Mouse (Mus musculus): ENCODE data around the gene Tff2. TPM values are rescaled to one million over a fixed set of nuclear protein-coding genes. Genes with fewer than 3 reads are reported as not detected.

The Tff2 gene
- polyA plus RNA-seq, 1 experiment from 2014 or later: not detected

DNA sequence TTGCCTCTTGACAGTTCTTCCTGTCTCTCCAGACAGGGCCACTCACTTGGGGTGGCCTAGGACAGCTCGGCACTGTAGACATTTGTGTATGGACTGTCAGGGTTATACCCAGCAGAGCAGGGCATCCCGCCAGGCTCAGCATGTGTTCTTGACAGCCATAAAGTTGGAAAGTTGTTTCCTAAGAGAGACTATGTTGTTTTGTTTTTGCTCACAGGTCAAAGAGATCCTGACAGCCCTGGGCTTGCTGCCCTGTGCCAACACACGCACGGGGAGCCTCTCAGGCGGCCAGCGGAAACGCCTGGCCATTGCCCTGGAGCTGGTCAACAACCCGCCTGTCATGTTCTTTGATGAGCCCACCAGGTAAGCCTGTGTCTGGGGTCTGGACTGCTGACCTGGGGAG, 40.3 kb downstream of the Tff2 start:
- peaks cover 51% of the 10 kb centered on the region for H3K36me3 ChIP-seq
- no peaks in the 10 kb centered on the region for H3K4me1 ChIP-seq
- H3K27me3 ChIP-seq (replicated peaks): no peaks in the 10 kb centered on the region
- 84% methylated on average over 8 of the region's 8 CpGs for WGBS
- no peak overlapping the region for H3K4me3 ChIP-seq (replicated peaks)
- H3K27ac ChIP-seq (replicated peaks): no peak overlapping the region
- H3K9me3 ChIP-seq (replicated peaks): no peaks in the 10 kb centered on the region
- no peak overlapping the region for H3K9ac ChIP-seq (replicated peaks)
- no peak for ATAC-seq (ENCODE audit: low FRiP score)
- H3K4me2 ChIP-seq: no peak overlapping the region

GRCm38 (mm10) chr17:31103007-31103570, 41.0 kb downstream of the Tff2 start:
- Histone ChIP-seq H3K9ac (replicated peaks) (no peak overlapping the region), H3K27me3 (replicated peaks) (no peaks in the 10 kb centered on the region), H3K4me2 (no peak overlapping the region), H3K4me1 (no peaks in the 10 kb centered on the region), H3K4me3 (replicated peaks) (no peak overlapping the region), H3K9me3 (replicated peaks) (no peaks in the 10 kb centered on the region), H3K36me3 (peaks cover 50% of the 10 kb centered on the region), H3K27ac (replicated peaks) (no peak overlapping the region)
- 90% methylated on average over 8 of the region's 8 CpGs for WGBS
- no peak for ATAC-seq (ENCODE audit: low FRiP score)

DNA sequence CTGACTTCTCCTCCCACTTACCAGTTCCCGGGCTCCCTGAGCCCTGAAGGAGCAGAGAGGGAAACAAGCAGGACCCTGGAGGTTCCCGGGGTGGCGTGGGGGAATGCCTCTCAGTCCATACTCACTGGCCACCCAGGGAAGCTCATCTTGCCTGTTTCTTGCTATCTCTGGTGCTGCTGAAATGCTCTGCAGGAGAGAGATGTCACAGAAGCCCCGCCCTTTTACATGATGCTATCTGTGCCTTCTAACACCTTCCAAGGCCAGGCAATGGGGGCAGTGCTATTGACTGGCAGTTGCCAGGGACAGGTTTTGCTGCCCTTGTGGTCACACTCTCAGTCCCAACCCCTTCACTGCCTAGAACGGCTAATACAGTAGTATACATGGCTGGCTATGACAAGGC, 45.3 kb downstream of the Tff2 start:
- no peak overlapping the region for H3K4me2 ChIP-seq
- no peaks in the 10 kb centered on the region for H3K27me3 ChIP-seq (replicated peaks)
- no peaks in the 10 kb centered on the region for H3K9me3 ChIP-seq (replicated peaks)
- H3K4me1 ChIP-seq: peaks cover 6% of the 10 kb centered on the region; the same call in 1 of the 2 replicates
- 89% methylated on average over 5 of the region's 5 CpGs for WGBS
- no peak overlapping the region for H3K27ac ChIP-seq (replicated peaks)
- ATAC-seq (ENCODE audit: low FRiP score): no peak
- no peak overlapping the region for H3K4me3 ChIP-seq (replicated peaks)
- H3K36me3 ChIP-seq: peaks cover 45% of the 10 kb centered on the region
- no peak overlapping the region for H3K9ac ChIP-seq (replicated peaks)

- no peak for ATAC-seq (ENCODE audit: low FRiP score)
- no peak overlapping the region for H3K4me3 ChIP-seq (replicated peaks)
- H3K9me3 ChIP-seq (replicated peaks): no peaks in the 10 kb centered on the region
- no peak overlapping the region for H3K27ac ChIP-seq (replicated peaks)
- WGBS: 98% methylated on average over 2 of the region's 2 CpGs
- no peak overlapping the region for H3K4me2 ChIP-seq
- no peaks in the 10 kb centered on the region for H3K27me3 ChIP-seq (replicated peaks)
- H3K36me3 ChIP-seq: peaks cover 41% of the 10 kb centered on the region
- peaks cover 6% of the 10 kb centered on the region; the same call in 1 of the 2 replicates for H3K4me1 ChIP-seq
- no peak overlapping the region for H3K9ac ChIP-seq (replicated peaks)
Observed at GRCm38 (mm10) chr17:31096893-31097292, 47.2 kb downstream of the Tff2 start.

DNA sequence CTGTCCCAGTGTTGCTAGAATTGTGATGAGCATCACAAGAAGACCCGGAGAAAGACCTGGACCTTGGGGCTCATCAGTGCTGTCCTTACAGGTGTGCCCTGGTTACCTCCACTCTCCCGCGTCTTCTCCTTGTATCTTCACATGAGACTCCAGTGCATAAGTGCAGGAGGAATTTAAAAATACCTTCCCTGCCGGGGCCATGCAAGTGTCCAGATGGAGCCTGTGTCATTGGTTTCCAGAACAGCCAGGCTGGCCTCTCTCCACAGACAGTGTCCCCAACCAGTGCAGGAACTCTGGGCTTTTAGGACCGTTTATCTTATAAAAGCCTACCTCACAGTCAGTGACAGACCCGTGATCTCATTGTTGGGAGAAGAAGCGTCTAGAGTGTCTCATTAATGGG, 48.5 kb downstream of the Tff2 start:
- H3K4me3 ChIP-seq (replicated peaks): no peak overlapping the region
- H3K4me2 ChIP-seq: no peak overlapping the region
- H3K9ac ChIP-seq (replicated peaks): no peak overlapping the region
- peaks cover 16% of the 10 kb centered on the region for H3K4me1 ChIP-seq
- H3K36me3 ChIP-seq: peaks cover 40% of the 10 kb centered on the region
- H3K27ac ChIP-seq (replicated peaks): no peak overlapping the region
- WGBS: 84% methylated on average over 7 of the region's 7 CpGs
- H3K9me3 ChIP-seq (replicated peaks): no peaks in the 10 kb centered on the region
- no peaks in the 10 kb centered on the region for H3K27me3 ChIP-seq (replicated peaks)
- ATAC-seq (ENCODE audit: low FRiP score): no peak

- Histone ChIP-seq H3K9ac (replicated peaks) (no peak overlapping the region), H3K9me3 (replicated peaks) (no peaks in the 10 kb centered on the region), H3K4me3 (replicated peaks) (no peak overlapping the region), H3K36me3 (peaks cover 40% of the 10 kb centered on the region), H3K27ac (replicated peaks) (no peak overlapping the region), H3K27me3 (replicated peaks) (no peaks in the 10 kb centered on the region), H3K4me1 (peaks cover 24% of the 10 kb centered on the region), H3K4me2 (no peak overlapping the region)
- WGBS: 54% methylated on average over 5 of the region's 5 CpGs
- no peak for ATAC-seq (ENCODE audit: low FRiP score)
Observed at GRCm38 (mm10) chr17:31094781-31095180, 49.3 kb downstream of the Tff2 start.

Other genes with a start within 250 kb of the Tff2 start
- 1.0 and 1.2 TPM in 2 replicates for gene Glp1r, start 242.5 kb downstream of the Tff2 start, polyA plus RNA-seq (2015; fragmentation: Nextera tagmentation; extraction: Ambion mirVana)
- gene Umodl1, start 189.6 kb downstream of the Tff2 start, polyA plus RNA-seq (2015; fragmentation: Nextera tagmentation; extraction: Ambion mirVana): 0.03 and 3.0 TPM in 2 replicates
- gene Abcg1, start 86.6 kb downstream of the Tff2 start, polyA plus RNA-seq (2015; fragmentation: Nextera tagmentation; extraction: Ambion mirVana): 18.5 and 19.9 TPM in 2 replicates
- gene Tff3, start 14.6 kb downstream of the Tff2 start, polyA plus RNA-seq (2015; fragmentation: Nextera tagmentation; extraction: Ambion mirVana): 3.2 and 32.6 TPM in 2 replicates
- 4.6 TPM in 1 of 2 replicates, not detected in the other for gene Tff1, start 21.0 kb upstream of the Tff2 start, polyA plus RNA-seq (2015; fragmentation: Nextera tagmentation; extraction: Ambion mirVana)
- gene Tmprss3, start 54.7 kb upstream of the Tff2 start, polyA plus RNA-seq (2015; fragmentation: Nextera tagmentation; extraction: Ambion mirVana): 0.06 TPM in 1 of 2 replicates, not detected in the other
- 7.3 TPM in 1 of 2 replicates, not detected in the other for gene Ubash3a, start 63.6 kb upstream of the Tff2 start, polyA plus RNA-seq (2015; fragmentation: Nextera tagmentation; extraction: Ambion mirVana)
- gene Rsph1, start 133.1 kb upstream of the Tff2 start, polyA plus RNA-seq (2015; fragmentation: Nextera tagmentation; extraction: Ambion mirVana): 3.4 and 3.9 TPM in 2 replicates
- gene Slc37a1, start 142.5 kb upstream of the Tff2 start, polyA plus RNA-seq (2015; fragmentation: Nextera tagmentation; extraction: Ambion mirVana): 9.0 and 10.9 TPM in 2 replicates
- gene Pde9a, start 241.9 kb upstream of the Tff2 start, polyA plus RNA-seq (2015; fragmentation: Nextera tagmentation; extraction: Ambion mirVana): 24.9 and 25.8 TPM in 2 replicates